Mouse (Mus musculus): ENCODE data around the gene Art3.
"Not testable (repeated sequence)": the region's sequence is repeated elsewhere in the genome, so short reads cannot be mapped to it uniquely, and the experiment has no call there.

- not testable (repeated sequence) for TF ChIP-seq CTCF (IDR thresholded peaks at IDR 0.05; ENCODE audit: control insufficient read depth, insufficient read depth, insufficient read length); MYOD1 (IDR thresholded peaks at IDR 0.05; ENCODE audit: control insufficient read depth, insufficient read length, low read depth)
Measured at GRCm38 (mm10) chr5:92352716-92353115, 21.1 kb downstream of the Art3 start.

Measured in C2C12 (cell line).